In the genomic region with DNA sequence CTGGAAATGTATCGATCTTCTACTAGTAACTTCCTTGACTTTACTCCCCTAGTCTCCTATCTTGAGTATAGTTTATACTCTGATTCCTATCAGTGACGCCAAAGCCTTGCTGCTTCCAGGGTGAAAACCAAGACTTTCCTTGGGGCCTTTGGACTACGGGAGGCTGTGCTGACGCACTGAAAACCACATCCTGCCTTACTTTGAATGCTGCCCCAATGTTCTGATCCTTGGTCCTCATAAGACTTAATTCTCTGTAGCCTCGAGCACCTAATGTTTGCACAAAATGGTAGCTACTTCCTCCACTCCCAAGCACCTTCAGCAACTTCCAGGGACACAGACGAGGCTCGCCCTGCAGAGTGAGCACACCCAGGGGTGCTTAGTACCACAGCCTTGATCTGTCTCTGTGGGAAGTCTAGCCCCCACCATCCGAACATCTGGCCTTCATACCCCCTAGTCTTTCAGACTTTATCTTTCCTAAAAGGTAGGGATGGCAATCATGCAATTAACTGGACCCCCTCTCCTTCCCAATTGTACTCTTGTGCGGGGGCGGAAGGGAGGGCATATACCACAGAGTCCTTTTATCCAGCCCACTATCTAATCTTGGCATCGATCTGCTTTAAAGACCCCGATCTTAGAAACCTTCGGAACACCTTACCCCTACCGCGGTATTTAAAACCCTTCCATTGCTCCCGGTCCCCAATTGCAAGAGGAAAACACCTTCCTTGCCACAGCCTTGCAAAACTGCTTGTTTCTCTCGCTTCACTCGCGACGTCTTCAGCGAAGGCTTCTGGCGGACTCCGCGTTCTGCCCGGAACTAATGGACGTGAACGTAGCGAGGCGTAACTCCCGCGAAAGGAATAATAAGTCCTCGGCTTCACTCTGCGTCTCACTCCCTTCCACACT, we compare ENCODE assay signal across 8 mouse cellular contexts. TPM values are rescaled to one million over a fixed set of nuclear protein-coding genes. Genes with fewer than 3 reads are reported as not detected.
DNase-seq lines count a peak whose midpoint lies in the region; ATAC-seq and TF ChIP-seq lines count a peak whose summit lies in the region.

No protein-coding gene starts in this region.

- no peaks in the 10 kb centered on the region for H3K79me2 ChIP-seq in CH12.LX (replicated peaks; ENCODE audit: control insufficient read depth, extremely low read depth, insufficient read depth, poor library complexity, severe bottlenecking)

- H3K9me3 ChIP-seq in heart, embryonic 12.5 days (replicated peaks), result no peaks in the 10 kb centered on the region
- H3K9me3 ChIP-seq in CH12.LX (replicated peaks; ENCODE audit: low read length), result no peaks in the 10 kb centered on the region
- H3K9me3 ChIP-seq in forebrain, embryonic 14.5 days (replicated peaks; ENCODE audit: control insufficient read depth, low read length), result no peaks in the 10 kb centered on the region
- no peaks in the 10 kb centered on the region for H3K9me3 ChIP-seq in liver, embryonic 14.5 days (ENCODE audit: control insufficient read depth, low read length)

- peaks cover 21% of the 10 kb centered on the region for H3K4me1 ChIP-seq in heart, embryonic 12.5 days (replicated peaks)
- H3K4me1 ChIP-seq in CH12.LX (ENCODE audit: control insufficient read depth in 1 of 2, insufficient read depth in 2 of 2), result peaks cover 5 to 31% of the 10 kb centered on the region in 2 experiments
- peaks cover 20% of the 10 kb centered on the region; the same call in 1 of the 2 replicates for H3K4me1 ChIP-seq in forebrain, embryonic 14.5 days (ENCODE audit: control insufficient read depth, insufficient read depth, low read length)
- H3K4me1 ChIP-seq in liver, embryonic 14.5 days (replicated peaks; ENCODE audit: control insufficient read depth in 2 of 2, insufficient read depth in 2 of 2, low read length in 1 of 2), result peaks cover 9 to 21% of the 10 kb centered on the region in 2 experiments

- in situ Hi-C loops in CH12.LX (cut with MboI; ENCODE audit: low pct_ligation_motif_present, low pct_unique_long_range_greater_than_20kb, low sequenced_read_pairs), result loop anchor here (5.0 kb wide), 1 partner anchor 35 kb away; no protein-coding TSS in a partner anchor

- no peak for TF ChIP-seq POLR2A in CH12.LX (IDR thresholded peaks at IDR 0.05; ENCODE audit: low read depth, low read length)

- H3K4me2 ChIP-seq in heart, embryonic 12.5 days, result peak overlapping the region; percentile 84
- peak overlapping the region; percentile 80 for H3K4me2 ChIP-seq in CH12.LX (ENCODE audit: insufficient read depth, low read depth, poor library complexity, severe bottlenecking)
- peak overlapping the region; percentile 86 for H3K4me2 ChIP-seq in forebrain, embryonic 14.5 days (ENCODE audit: low read length)
- peak overlapping the region; percentile 99 for H3K4me2 ChIP-seq in liver, embryonic 14.5 days (ENCODE audit: low read depth)

- DNase-seq in heart, adult 9 months (ENCODE audit: low spot score in 2 of 2), result no peak
- DNase-seq in CH12.LX (ENCODE audit: extremely low read depth), result peak; percentile 14
- peak; percentile 2 for DNase-seq in forebrain, embryonic 14.5 days (ENCODE audit: low spot score)
- DNase-seq in liver, embryonic 14.5 days (ENCODE audit: low read depth in 3 of 3, low spot score in 3 of 3), result no peak
- peak; percentile 23 for DNase-seq in thymus, postnatal 25 days
- DNase-seq in adrenal gland, postnatal 14 days, result no peak
- no peak for DNase-seq in layer of hippocampus, adult 18-20 months (ENCODE audit: low spot score in 2 of 2)

- peak overlapping the region; percentile 61 for H3K27ac ChIP-seq in heart, embryonic 12.5 days (ENCODE audit: poor library complexity, severe bottlenecking)
- no peak overlapping the region for H3K27ac ChIP-seq in CH12.LX (ENCODE audit: insufficient read depth, low read depth)
- H3K27ac ChIP-seq in forebrain, embryonic 14.5 days (ENCODE audit: low read depth, low read length), result peak overlapping the region; percentile 61
- peak overlapping the region; percentile 44 for H3K27ac ChIP-seq in liver, embryonic 14.5 days

- H3K9ac ChIP-seq in heart, embryonic 12.5 days, result peak overlapping the region; percentile 79
- H3K9ac ChIP-seq in CH12.LX (ENCODE audit: insufficient read depth, low read depth), result peak overlapping the region; percentile 51
- H3K9ac ChIP-seq in forebrain, embryonic 14.5 days (ENCODE audit: low read length), result peak overlapping the region; percentile 76
- peak overlapping the region; percentile 86 for H3K9ac ChIP-seq in liver, embryonic 14.5 days (replicated peaks)

- no peak for TF ChIP-seq EP300 in CH12.LX (IDR thresholded peaks at IDR 0.05; ENCODE audit: low read length)
- TF ChIP-seq EP300 in liver, embryonic 14.5 days (IDR thresholded peaks at IDR 0.05; ENCODE audit: low read depth), result no peak; the same call in 1 of the 2 replicates

- no peak for TF ChIP-seq RAD21 in CH12.LX (IDR thresholded peaks at IDR 0.05; ENCODE audit: low read depth, low read length)

- no peak for ATAC-seq in heart, embryonic 12.5 days (ENCODE audit: insufficient number of reproducible peaks, low FRiP score)
- ATAC-seq in forebrain, embryonic 14.5 days, result peak; percentile 27; the same call in 1 of the 2 replicates
- ATAC-seq in liver, embryonic 14.5 days (ENCODE audit: insufficient read depth), result no peak

- dilution Hi-C loops in CH12.LX (cut with MboI; ENCODE audit: extremely low pct_ligation_motif_present, extremely low pct_unique_long_range_greater_than_20kb, low sequenced_read_pairs), result no loop called here

- WGBS in heart, embryonic 12.5 days, result 12% methylated on average over 33 of the region's 33 CpGs
- whole genome bisulfite sequencing in forebrain, embryonic 14.5 days, result 12% methylated on average over 33 of the region's 33 CpGs
- WGBS in liver, embryonic 14.5 days (ENCODE audit: insufficient replicate concordance), result 3% methylated on average over 33 of the region's 33 CpGs

- TF ChIP-seq CTCF in CH12.LX (conservative IDR thresholded peaks at IDR 0.05 in 1 of 2, IDR thresholded peaks at IDR 0.05 in 1 of 2; ENCODE audit: low read depth in 2 of 2, low read length in 2 of 2), result no peak
- no peak for TF ChIP-seq CTCF in liver, embryonic 14.5 days (IDR thresholded peaks at IDR 0.05; ENCODE audit: low read depth)

- peak overlapping the region; percentile 77 for H3K4me3 ChIP-seq in heart, embryonic 12.5 days
- H3K4me3 ChIP-seq in CH12.LX (replicated peaks in 1 of 3; ENCODE audit: low read depth in 2 of 3, low read length in 2 of 3, poor library complexity in 1 of 3), result peak overlapping the region; percentile 82 to 99 (median 94)
- H3K4me3 ChIP-seq in forebrain, embryonic 14.5 days (ENCODE audit: low read depth, low read length), result peak overlapping the region; percentile 90
- peak overlapping the region; percentile 80 to 91 for H3K4me3 ChIP-seq in liver, embryonic 14.5 days (ENCODE audit: insufficient read depth in 1 of 2, low read depth in 2 of 2, low read length in 2 of 2)

- H3K36me3 ChIP-seq in heart, embryonic 12.5 days, result no peaks in the 10 kb centered on the region
- peaks cover 0 to 6% of the 10 kb centered on the region in 2 experiments for H3K36me3 ChIP-seq in CH12.LX (replicated peaks in 1 of 2; ENCODE audit: control insufficient read depth in 1 of 2, insufficient read depth in 1 of 2, low read length in 1 of 2)
- H3K36me3 ChIP-seq in forebrain, embryonic 14.5 days (ENCODE audit: control insufficient read depth, insufficient read depth, low read length), result no peaks in the 10 kb centered on the region
- no peaks in the 10 kb centered on the region for H3K36me3 ChIP-seq in liver, embryonic 14.5 days (replicated peaks; ENCODE audit: control insufficient read depth, insufficient read depth, low read depth)

- H3K27me3 ChIP-seq in heart, embryonic 12.5 days (replicated peaks), result no peaks in the 10 kb centered on the region
- H3K27me3 ChIP-seq in CH12.LX (replicated peaks), result no peaks in the 10 kb centered on the region
- H3K27me3 ChIP-seq in forebrain, embryonic 14.5 days (replicated peaks; ENCODE audit: control insufficient read depth, insufficient read depth, low read length), result no peaks in the 10 kb centered on the region
- no peaks in the 10 kb centered on the region for H3K27me3 ChIP-seq in liver, embryonic 14.5 days (ENCODE audit: control insufficient read depth, insufficient read depth, low read length)

TF ChIP-seq in CH12.LX, 34 proteins besides CTCF, POLR2A, EP300 and RAD21:
- TF ChIP-seq ETS1 (conservative IDR thresholded peaks at IDR 0.05; ENCODE audit: low read depth, low read length), result no peak
- no peak for TF ChIP-seq MAZ (IDR thresholded peaks at IDR 0.05; ENCODE audit: low read depth, low read length)
- no peak for TF ChIP-seq MEF2A (IDR thresholded peaks at IDR 0.05; ENCODE audit: borderline replicate concordance, low read depth, low read length)
- no peak for TF ChIP-seq TCF12 (IDR thresholded peaks at IDR 0.05; ENCODE audit: low read depth, low read length)
- TF ChIP-seq PAX5 (IDR thresholded peaks at IDR 0.05; ENCODE audit: low read length), result no peak
- TF ChIP-seq USF2 (conservative IDR thresholded peaks at IDR 0.05; ENCODE audit: low read depth, low read length), result no peak
- TF ChIP-seq SMC3 (IDR thresholded peaks at IDR 0.05; ENCODE audit: low read depth, low read length), result no peak
- no peak for TF ChIP-seq CHD1 (IDR thresholded peaks at IDR 0.05; ENCODE audit: low read depth, low read length)
- no peak for TF ChIP-seq USF1 (IDR thresholded peaks at IDR 0.05; ENCODE audit: low read depth, low read length)
- no peak for TF ChIP-seq MAX (IDR thresholded peaks at IDR 0.05; ENCODE audit: low read length)
- TF ChIP-seq GABPA (IDR thresholded peaks at IDR 0.05; ENCODE audit: insufficient replicate concordance, low read depth, low read length), result no peak
- no peak for TF ChIP-seq MAFK (IDR thresholded peaks at IDR 0.05; ENCODE audit: insufficient replicate concordance, low read length)
- no peak for TF ChIP-seq RCOR1 (conservative IDR thresholded peaks at IDR 0.05; ENCODE audit: low read depth, low read length)

RNA-seq across cellular contexts. Expression of a gene that starts 0.8 kb away (rescaled TPM):
- 1.3 and 1.7 TPM in 2 replicates for polyA plus RNA-seq in heart, embryonic 12.5 days (2016; fragmentation: Nextera tagmentation; extraction: Ambion mirVana)
- total RNA-seq in CH12.LX (2012; rRNA removed), result 2.9 and 3.2 TPM in 2 replicates
- total RNA-seq in CH12.LX (2014; rRNA removed), result 1.5 and 1.7 TPM in 2 replicates
- 2.5 and 2.8 TPM in 2 replicates for polyA plus RNA-seq in CH12.LX (2012; ENCODE audit: insufficient read length, low read depth)
- 3.3 and 4.4 TPM in 2 replicates for polyA plus RNA-seq in forebrain, embryonic 14.5 days (2014; fragmentation: Nextera tagmentation; extraction: Ambion mirVana)
- 1.4 and 1.6 TPM in 2 replicates for polyA plus RNA-seq in liver, embryonic 14.5 days (2012; rRNA removed)
- 0.62 and 0.77 TPM in 2 replicates for polyA plus RNA-seq in liver, embryonic 14.5 days (2014; fragmentation: Nextera tagmentation; extraction: Ambion mirVana)
- 9.1 and 10.7 TPM in 2 replicates for total RNA-seq in adrenal gland, postnatal 14 days (2021)
- 10 to 100 TPM; 18.5 to 19.4 TPM for total RNA-seq in layer of hippocampus, adult 18-20 months (2021)

Comparison
In these comparisons a context has a peak if more than half of its experiments do, and no peak if none do; other contexts are left out.
1. DNase-seq: peak in CH12.LX (single experiment), forebrain, embryonic 14.5 days (single experiment) and thymus, postnatal 25 days (single experiment); none in heart, adult 9 months (0 of 2), liver, embryonic 14.5 days (0 of 3), adrenal gland, postnatal 14 days (single experiment) and layer of hippocampus, adult 18-20 months (0 of 2).
2. Peak in every context shown above with its lines, with median percentiles within 50 percentile points of each other: H3K4me2 ChIP-seq, H3K4me3 ChIP-seq and H3K9ac ChIP-seq.